Mouse (Mus musculus): ENCODE results near the gene Plpp3.
"Not testable (repeated sequence)": the region's sequence is repeated elsewhere in the genome, so short reads cannot be mapped to it uniquely, and the experiment has no call there.

Gene Plpp3

GRCm38 (mm10) chr4:105257667-105258560, 100.8 kb downstream of the Plpp3 start:
- no peak for DNase-seq (ENCODE audit: inconsistent ontology term)

- DNase-seq (ENCODE audit: inconsistent ontology term), result no peak
These were observed 103.2 kb downstream of the Plpp3 start for GRCm38 (mm10) chr4:105260385-105260784.

- DNase-seq (ENCODE audit: inconsistent ontology term), result no peak
These were observed 104.0 kb downstream of the Plpp3 start for GRCm38 (mm10) chr4:105260893-105261769.

- DNase-seq (ENCODE audit: inconsistent ontology term), result no peak
These were observed 105.2 kb downstream of the Plpp3 start for GRCm38 (mm10) chr4:105262358-105262757.

- DNase-seq (ENCODE audit: inconsistent ontology term), result no peak
These were observed 106.5 kb downstream of the Plpp3 start for GRCm38 (mm10) chr4:105263600-105263999.

- no peak for DNase-seq (ENCODE audit: inconsistent ontology term)
These were observed 107.9 kb downstream of the Plpp3 start for GRCm38 (mm10) chr4:105265041-105265440.

GRCm38 (mm10) chr4:105265678-105266077, 108.5 kb downstream of the Plpp3 start:
- no peak for DNase-seq (ENCODE audit: inconsistent ontology term)

GRCm38 (mm10) chr4:105268202-105268730, 111.1 kb downstream of the Plpp3 start:
- no peak for DNase-seq (ENCODE audit: inconsistent ontology term)

- not testable (repeated sequence) for DNase-seq (ENCODE audit: inconsistent ontology term)
These were observed 112.3 kb downstream of the Plpp3 start for GRCm38 (mm10) chr4:105269398-105269797.

- DNase-seq (ENCODE audit: inconsistent ontology term), result no peak
These were observed 114.0 kb downstream of the Plpp3 start for GRCm38 (mm10) chr4:105271166-105271565.

GRCm38 (mm10) chr4:105273034-105273433, 115.9 kb downstream of the Plpp3 start:
- no peak for DNase-seq (ENCODE audit: inconsistent ontology term)

GRCm38 (mm10) chr4:105273486-105273885, 116.3 kb downstream of the Plpp3 start:
- DNase-seq (ENCODE audit: inconsistent ontology term), result no peak

GRCm38 (mm10) chr4:105275616-105276015, 118.5 kb downstream of the Plpp3 start:
- no peak for DNase-seq (ENCODE audit: inconsistent ontology term)

- peak; percentile 49 for DNase-seq (ENCODE audit: inconsistent ontology term)
These were observed 119.1 kb downstream of the Plpp3 start for GRCm38 (mm10) chr4:105276062-105276795.

GRCm38 (mm10) chr4:105278161-105278560, 121.0 kb downstream of the Plpp3 start:
- DNase-seq (ENCODE audit: inconsistent ontology term), result no peak

- peak; percentile 91 for DNase-seq (ENCODE audit: inconsistent ontology term)
These were observed 121.6 kb downstream of the Plpp3 start for GRCm38 (mm10) chr4:105278571-105279410.

- DNase-seq (ENCODE audit: inconsistent ontology term), result no peak
These were observed 122.7 kb downstream of the Plpp3 start for GRCm38 (mm10) chr4:105279806-105280205.

GRCm38 (mm10) chr4:105281751-105282231, 124.6 kb downstream of the Plpp3 start:
- DNase-seq (ENCODE audit: inconsistent ontology term), result no peak
